Mouse (Mus musculus): Measurements from ENCODE around the gene Lrrc31. TPM values are rescaled to one million over a fixed set of nuclear protein-coding genes. Genes with fewer than 3 reads are reported as not detected.
"Not testable (repeated sequence)": the region's sequence is repeated elsewhere in the genome, so short reads cannot be mapped to it uniquely, and the experiment has no call there.

Gene Lrrc31
- polyA plus RNA-seq (2015; fragmentation: Nextera tagmentation; extraction: Ambion mirVana) = not detected in 2 replicates

DNA sequence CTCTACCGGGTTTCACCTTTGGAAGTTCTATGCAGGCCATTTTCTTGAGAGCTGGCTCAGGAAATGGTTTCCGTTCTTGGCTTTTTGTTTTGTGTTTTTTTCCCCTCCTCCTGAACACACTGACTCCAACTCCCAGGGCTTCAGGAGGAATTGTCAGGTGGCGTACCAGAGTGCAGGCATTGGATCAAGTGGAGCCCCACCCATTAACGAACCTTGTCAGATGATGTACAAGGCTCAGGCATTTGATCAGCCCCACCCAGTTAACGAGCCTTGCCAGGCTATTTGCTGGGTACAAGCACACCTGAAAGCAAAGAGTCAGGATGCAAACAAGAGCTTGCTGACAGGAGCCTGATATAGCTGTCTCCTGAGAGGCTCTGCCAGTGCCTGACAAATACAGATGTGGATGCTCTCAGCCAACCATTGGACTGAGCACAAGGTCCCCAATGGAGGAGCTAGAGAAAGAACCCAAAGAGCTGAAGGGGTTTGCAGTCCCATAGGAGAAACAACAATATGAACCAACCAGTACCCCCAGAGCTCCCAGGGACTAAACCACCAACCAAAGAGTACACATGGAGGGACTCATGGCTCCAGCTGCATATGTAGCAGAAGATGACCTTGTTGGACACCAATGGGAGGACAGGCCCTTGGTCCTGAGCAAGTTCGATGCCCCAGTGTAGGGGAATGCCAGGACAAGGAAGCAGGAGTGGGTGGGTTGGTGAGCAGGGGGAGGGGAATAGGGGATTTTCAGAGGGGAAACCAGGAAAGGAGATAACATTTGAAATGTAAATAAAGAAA lies at the start of gene Lrrc31:
TSS of gene Lrrc31 (minus strand) at position 133 of the 795 bp plus-strand sequence.
- H3K27me3 ChIP-seq; H3K4me3 ChIP-seq; H3K9me3 ChIP-seq (replicated peaks); H3K4me2 ChIP-seq; H3K4me1 ChIP-seq; H3K36me3 ChIP-seq (ENCODE audit: poor library complexity, severe bottlenecking); H3K27ac ChIP-seq; ATAC-seq; H3K9ac ChIP-seq: not testable (repeated sequence)
- WGBS = 83% methylated on average over 6 of the region's 6 CpGs

DNA sequence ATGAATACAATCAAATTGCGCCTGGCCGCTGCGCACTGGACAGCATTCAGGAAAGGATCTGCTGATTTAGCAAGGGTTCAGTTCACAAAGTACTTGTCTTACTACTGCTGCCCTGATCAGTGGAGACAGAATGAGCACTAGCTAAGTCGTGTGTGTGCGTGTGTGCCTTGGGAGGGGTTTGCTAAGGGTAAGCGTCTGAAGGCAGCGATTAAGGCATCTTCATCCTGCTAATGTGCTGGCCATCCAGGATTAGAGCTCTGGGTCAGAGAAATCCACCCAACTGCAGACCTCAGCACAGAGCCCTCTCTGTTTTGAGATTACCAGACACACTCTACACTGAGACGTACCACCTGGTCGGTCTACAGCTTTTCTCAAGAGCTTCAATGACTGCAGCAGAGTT lies 48.7 kb upstream of the Lrrc31 start:
- WGBS = 89% methylated on average over 9 of the region's 9 CpGs
- H3K36me3 ChIP-seq (ENCODE audit: poor library complexity, severe bottlenecking) = no peaks in the 10 kb centered on the region
- no peak for ATAC-seq

DNA sequence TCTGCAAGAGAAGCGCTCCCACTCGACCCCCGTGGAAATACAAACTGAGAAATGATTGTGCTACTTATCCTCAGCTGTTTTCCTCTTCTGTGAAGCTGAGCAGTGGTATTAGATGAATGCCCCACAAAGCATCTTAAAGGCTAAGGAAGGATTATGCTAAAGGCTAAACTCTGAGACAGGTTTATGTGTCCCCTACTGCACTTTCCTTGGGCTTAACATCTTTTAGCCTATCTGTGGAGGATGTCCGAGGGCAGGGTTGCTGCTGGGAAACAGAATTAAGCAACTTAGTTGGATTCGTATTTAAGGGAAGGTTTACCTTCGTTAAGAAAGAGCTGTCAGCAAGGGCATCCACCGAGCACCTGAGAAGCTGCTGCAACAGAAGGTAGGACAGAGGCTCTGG lies 46.4 kb upstream of the Lrrc31 start, which contains the start of gene Samd7:
TSS of gene Samd7 (plus strand) at position 288 of the 400 bp plus-strand sequence.
- H3K36me3 ChIP-seq (ENCODE audit: poor library complexity, severe bottlenecking) = no peaks in the 10 kb centered on the region
- WGBS = 76% methylated on average over 7 of the region's 7 CpGs

More for the DNA sequence above, 48.7 kb upstream of the Lrrc31 start:
- H3K4me1 ChIP-seq = no peaks in the 10 kb centered on the region
- no peak overlapping the region for H3K9ac ChIP-seq
- H3K4me3 ChIP-seq = no peak overlapping the region
- no peak overlapping the region for H3K4me2 ChIP-seq
- no peaks in the 10 kb centered on the region for H3K27me3 ChIP-seq
- H3K27ac ChIP-seq = no peak overlapping the region
- H3K9me3 ChIP-seq (replicated peaks) = no peaks in the 10 kb centered on the region

DNA sequence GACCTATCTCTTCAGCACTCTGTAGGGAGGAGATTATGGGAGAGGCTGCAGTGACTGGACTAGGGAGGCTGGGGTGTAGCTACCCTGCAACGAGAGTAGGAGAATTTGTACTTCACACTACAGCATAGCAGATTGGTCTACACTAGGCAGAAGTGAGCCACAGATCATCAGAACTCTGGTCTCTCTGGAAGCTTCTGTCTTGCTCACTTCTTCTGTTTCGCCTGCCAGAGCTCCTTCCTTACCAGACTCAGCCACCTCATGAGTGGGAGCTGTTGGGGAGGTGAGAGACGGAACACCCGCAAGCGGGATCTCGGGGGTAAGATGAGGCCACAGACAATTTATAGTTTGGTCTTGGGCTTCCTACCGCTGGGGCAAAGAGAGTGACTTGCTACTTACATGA lies 43.2 kb upstream of the Lrrc31 start:
- no peaks in the 10 kb centered on the region for H3K27me3 ChIP-seq
- H3K9ac ChIP-seq = no peak overlapping the region
- H3K36me3 ChIP-seq (ENCODE audit: poor library complexity, severe bottlenecking) = no peaks in the 10 kb centered on the region
- H3K4me1 ChIP-seq = no peaks in the 10 kb centered on the region
- no peaks in the 10 kb centered on the region for H3K9me3 ChIP-seq (replicated peaks)
- WGBS = 93% methylated on average over 7 of the region's 7 CpGs
- no peak for ATAC-seq
- H3K4me2 ChIP-seq = no peak overlapping the region
- H3K27ac ChIP-seq = no peak overlapping the region
- no peak overlapping the region for H3K4me3 ChIP-seq

More for the DNA sequence above, 46.4 kb upstream of the Lrrc31 start, which contains the start of gene Samd7:
- no peak within 1 kb of the TSS for H3K27ac ChIP-seq
- H3K4me1 ChIP-seq = no peaks in the 10 kb centered on the region
- no peaks in the 10 kb centered on the region for H3K9me3 ChIP-seq (replicated peaks)
- no peak within 1 kb of the TSS for H3K4me2 ChIP-seq
- H3K27me3 ChIP-seq = no peaks in the 10 kb centered on the region
- no peak for ATAC-seq
- no peak within 1 kb of the TSS for H3K4me3 ChIP-seq
- H3K9ac ChIP-seq = no peak within 1 kb of the TSS

- no peaks in the 10 kb centered on the region for H3K36me3 ChIP-seq (ENCODE audit: poor library complexity, severe bottlenecking)
- no peak for ATAC-seq
- H3K9ac ChIP-seq = no peak overlapping the region
- WGBS = 88% methylated on average over 6 of the region's 6 CpGs
- no peaks in the 10 kb centered on the region for H3K27me3 ChIP-seq
- peaks cover 3% of the 10 kb centered on the region; the same call in 1 of the 2 replicates for H3K4me1 ChIP-seq
- H3K4me2 ChIP-seq = no peak overlapping the region
- H3K9me3 ChIP-seq (replicated peaks) = no peaks in the 10 kb centered on the region
- no peak overlapping the region for H3K4me3 ChIP-seq
- no peak overlapping the region for H3K27ac ChIP-seq
Measured at GRCm38 (mm10) chr3:30741306-30741705, 41.7 kb upstream of the Lrrc31 start.

DNA sequence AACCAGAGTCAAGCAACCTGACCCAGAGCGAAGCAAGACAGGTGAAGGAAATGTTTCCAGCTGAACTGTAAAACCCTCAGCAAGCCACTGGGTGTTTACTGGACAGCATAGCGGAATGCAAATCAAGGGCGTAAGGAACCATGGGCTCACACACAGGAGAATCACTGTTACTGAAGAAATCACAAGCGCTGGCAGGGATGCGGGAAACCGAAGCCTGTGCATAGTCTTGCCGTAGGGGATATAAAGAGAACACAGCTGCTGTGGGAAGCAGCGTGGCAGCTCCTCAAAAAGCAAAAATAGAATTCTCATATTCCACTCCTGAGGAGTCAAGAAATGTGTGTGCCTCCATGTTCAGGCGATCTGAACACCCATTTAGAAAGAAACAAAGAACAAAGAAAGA lies 37.2 kb upstream of the Lrrc31 start:
- Histone ChIP-seq H3K4me2 (no peak overlapping the region), H3K9me3 (replicated peaks) (no peaks in the 10 kb centered on the region), H3K4me1 (peaks cover 3% of the 10 kb centered on the region; the same call in 1 of the 2 replicates), H3K9ac (no peak overlapping the region), H3K4me3 (no peak overlapping the region), H3K36me3 (ENCODE audit: poor library complexity, severe bottlenecking) (no peaks in the 10 kb centered on the region), H3K27ac (no peak overlapping the region), H3K27me3 (no peaks in the 10 kb centered on the region)
- WGBS = 51% methylated on average over 9 of the region's 9 CpGs
- peak; percentile 50; the same call in 1 of the 2 replicates for ATAC-seq

- Histone ChIP-seq H3K9me3 (replicated peaks) (no peaks in the 10 kb centered on the region), H3K4me2 (no peak overlapping the region), H3K4me1 (no peaks in the 10 kb centered on the region), H3K27ac (no peak overlapping the region), H3K36me3 (ENCODE audit: poor library complexity, severe bottlenecking) (no peaks in the 10 kb centered on the region), H3K27me3 (no peaks in the 10 kb centered on the region), H3K9ac (no peak overlapping the region), H3K4me3 (no peak overlapping the region)
- 86% methylated on average over 5 of the region's 5 CpGs for WGBS
- ATAC-seq = no peak
Measured at GRCm38 (mm10) chr3:30729046-30729445, 29.4 kb upstream of the Lrrc31 start.

- Histone ChIP-seq H3K9me3 (replicated peaks) (no peaks in the 10 kb centered on the region), H3K36me3 (ENCODE audit: poor library complexity, severe bottlenecking) (no peaks in the 10 kb centered on the region), H3K27ac (no peak overlapping the region), H3K4me3 (no peak overlapping the region), H3K27me3 (no peaks in the 10 kb centered on the region), H3K4me2 (no peak overlapping the region), H3K9ac (no peak overlapping the region), H3K4me1 (no peaks in the 10 kb centered on the region)
- WGBS = 82% methylated on average over 4 of the region's 4 CpGs
- ATAC-seq = no peak
Measured at GRCm38 (mm10) chr3:30727209-30727608, 27.6 kb upstream of the Lrrc31 start.

- Histone ChIP-seq H3K9ac (no peak overlapping the region), H3K36me3 (ENCODE audit: poor library complexity, severe bottlenecking) (no peaks in the 10 kb centered on the region), H3K27ac (no peak overlapping the region), H3K4me1 (no peaks in the 10 kb centered on the region), H3K9me3 (replicated peaks) (no peaks in the 10 kb centered on the region), H3K4me3 (no peak overlapping the region), H3K4me2 (no peak overlapping the region), H3K27me3 (no peaks in the 10 kb centered on the region)
- no peak for ATAC-seq
- 85% methylated on average over 7 of the region's 7 CpGs for WGBS
Measured at GRCm38 (mm10) chr3:30725514-30725913, 25.9 kb upstream of the Lrrc31 start.

DNA sequence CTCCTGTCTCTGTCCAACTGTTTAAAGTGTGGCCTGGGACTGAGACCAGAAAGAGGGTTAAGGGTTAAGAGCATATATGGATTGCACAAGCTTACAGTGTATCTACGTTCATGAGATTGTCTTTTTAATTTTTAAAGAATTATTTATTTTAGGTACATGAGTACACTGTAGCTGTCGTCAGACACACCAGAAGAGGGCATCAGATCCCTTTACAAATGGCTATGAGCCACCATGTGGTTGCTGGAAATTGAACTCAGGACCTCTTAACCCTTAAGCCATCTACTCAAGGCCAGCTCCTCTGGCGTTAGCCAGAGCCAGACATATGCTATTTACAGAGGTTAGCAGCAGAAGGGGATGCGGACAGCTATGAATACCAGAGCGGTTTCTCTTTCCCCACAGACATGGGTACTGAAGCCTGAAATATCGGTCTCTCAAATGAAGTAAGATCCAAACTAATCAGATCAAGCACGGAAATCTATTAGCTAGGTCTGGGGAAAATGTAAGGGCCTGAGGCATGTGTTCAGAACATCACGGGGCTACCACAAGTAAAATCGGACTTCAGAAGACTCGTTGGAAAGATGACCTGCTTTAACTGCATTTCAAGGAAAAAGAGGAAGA lies 25.3 kb upstream of the Lrrc31 start:
- Histone ChIP-seq H3K4me2 (no peak overlapping the region), H3K36me3 (ENCODE audit: poor library complexity, severe bottlenecking) (no peaks in the 10 kb centered on the region), H3K27me3 (no peaks in the 10 kb centered on the region), H3K9me3 (replicated peaks) (no peaks in the 10 kb centered on the region), H3K4me3 (no peak overlapping the region), H3K4me1 (no peaks in the 10 kb centered on the region), H3K9ac (no peak overlapping the region), H3K27ac (no peak overlapping the region)
- 87% methylated on average over 10 of the region's 10 CpGs for WGBS
- ATAC-seq = no peak

GRCm38 (mm10) chr3:30724105-30724824 lies 24.6 kb upstream of the Lrrc31 start:
- Histone ChIP-seq H3K4me2 (no peak overlapping the region), H3K36me3 (ENCODE audit: poor library complexity, severe bottlenecking) (no peaks in the 10 kb centered on the region), H3K4me3 (no peak overlapping the region), H3K9ac (no peak overlapping the region), H3K4me1 (no peaks in the 10 kb centered on the region), H3K27me3 (no peaks in the 10 kb centered on the region), H3K27ac (no peak overlapping the region), H3K9me3 (replicated peaks) (no peaks in the 10 kb centered on the region)
- no peak for ATAC-seq
- WGBS = 60% methylated on average over 10 of the region's 10 CpGs

DNA sequence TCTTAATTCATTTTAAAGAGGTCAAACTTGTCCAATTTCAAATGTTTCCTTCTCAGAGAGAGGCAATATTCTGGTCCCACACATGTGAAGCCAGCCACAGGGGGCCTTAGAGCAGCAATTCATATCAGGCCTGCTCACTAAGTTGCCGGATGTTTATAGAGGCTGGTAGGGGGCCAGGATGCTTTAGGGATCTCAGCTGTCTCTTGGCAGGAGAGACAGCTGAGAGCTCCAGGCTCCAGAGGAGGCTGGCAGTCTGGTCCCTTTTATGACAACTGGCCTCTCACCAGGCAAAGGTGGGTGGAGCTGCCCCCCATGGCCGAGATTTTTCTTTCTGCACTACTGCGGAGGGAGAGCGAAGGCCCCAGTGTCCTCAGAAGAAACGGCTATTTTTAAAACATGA lies 23.5 kb upstream of the Lrrc31 start:
- Histone ChIP-seq H3K9me3 (replicated peaks) (no peaks in the 10 kb centered on the region), H3K27me3 (no peaks in the 10 kb centered on the region), H3K36me3 (ENCODE audit: poor library complexity, severe bottlenecking) (no peaks in the 10 kb centered on the region), H3K4me3 (no peak overlapping the region), H3K4me2 (no peak overlapping the region), H3K27ac (no peak overlapping the region), H3K9ac (no peak overlapping the region), H3K4me1 (no peaks in the 10 kb centered on the region)
- 72% methylated on average over 5 of the region's 5 CpGs for WGBS
- no peak for ATAC-seq
